Mouse (Mus musculus): ENCODE results near the gene Tdo2. TPM values are rescaled to one million over a fixed set of nuclear protein-coding genes. Genes with fewer than 3 reads are reported as not detected.

Tdo2 gene
- polyA plus RNA-seq, 1 experiment from 2014 or later: 0.10 TPM

GRCm38 (mm10) chr3:81981990-81982389, 6.0 kb upstream of the Tdo2 start, which contains the start of gene Asic5:
Gene Asic5 (plus strand): TSS chr3:81982290.
- no peak for ATAC-seq (ENCODE audit: low FRiP score)
- Histone ChIP-seq H3K9ac (no peak within 1 kb of the TSS), H3K27ac (no peak within 1 kb of the TSS), H3K9me3 (no peaks in the 10 kb centered on the region), H3K4me1 (no peaks in the 10 kb centered on the region), H3K4me3 (replicated peaks) (no peak within 1 kb of the TSS), H3K36me3 (replicated peaks) (no peaks in the 10 kb centered on the region), H3K27me3 (no peaks in the 10 kb centered on the region), H3K4me2 (no peak within 1 kb of the TSS)
- WGBS: 94% methylated on average over 5 of the region's 5 CpGs

GRCm38 (mm10) chr3:81981576-81981975, 5.6 kb upstream of the Tdo2 start:
- no peaks in the 10 kb centered on the region for H3K27me3 ChIP-seq
- no peak overlapping the region for H3K4me3 ChIP-seq (replicated peaks)
- no peaks in the 10 kb centered on the region for H3K4me1 ChIP-seq
- 90% methylated on average over 5 of the region's 5 CpGs for WGBS
- no peak for ATAC-seq (ENCODE audit: low FRiP score)
- no peak overlapping the region for H3K4me2 ChIP-seq
- H3K27ac ChIP-seq: no peak overlapping the region
- no peak overlapping the region for H3K9ac ChIP-seq
- no peaks in the 10 kb centered on the region for H3K36me3 ChIP-seq (replicated peaks)
- H3K9me3 ChIP-seq: no peaks in the 10 kb centered on the region

- H3K36me3 ChIP-seq (replicated peaks): no peaks in the 10 kb centered on the region
- no peak overlapping the region for H3K4me2 ChIP-seq
- H3K27ac ChIP-seq: no peak overlapping the region
- H3K4me3 ChIP-seq (replicated peaks): no peak overlapping the region
- ATAC-seq (ENCODE audit: low FRiP score): no peak
- WGBS: 88% methylated on average over 4 of the region's 4 CpGs
- no peak overlapping the region for H3K9ac ChIP-seq
- H3K27me3 ChIP-seq: no peaks in the 10 kb centered on the region
- H3K4me1 ChIP-seq: no peaks in the 10 kb centered on the region
- H3K9me3 ChIP-seq: no peaks in the 10 kb centered on the region
Observed at GRCm38 (mm10) chr3:81975607-81976006, 395 bp downstream of the Tdo2 start.

- no peak for ATAC-seq (ENCODE audit: low FRiP score)
- Histone ChIP-seq H3K4me2 (no peak overlapping the region), H3K4me3 (replicated peaks) (no peak overlapping the region), H3K4me1 (no peaks in the 10 kb centered on the region), H3K27me3 (no peaks in the 10 kb centered on the region), H3K9me3 (no peaks in the 10 kb centered on the region), H3K27ac (no peak overlapping the region), H3K36me3 (replicated peaks) (no peaks in the 10 kb centered on the region), H3K9ac (no peak overlapping the region)
- 71% methylated on average over 3 of the region's 3 CpGs for WGBS
Observed at GRCm38 (mm10) chr3:81964596-81964995, 11.4 kb downstream of the Tdo2 start.

GRCm38 (mm10) chr3:81963768-81964167, 12.2 kb downstream of the Tdo2 start:
- Histone ChIP-seq H3K9ac (no peak overlapping the region), H3K4me3 (replicated peaks) (no peak overlapping the region), H3K36me3 (replicated peaks) (no peaks in the 10 kb centered on the region), H3K9me3 (no peaks in the 10 kb centered on the region), H3K27me3 (no peaks in the 10 kb centered on the region), H3K4me1 (no peaks in the 10 kb centered on the region), H3K27ac (no peak overlapping the region), H3K4me2 (no peak overlapping the region)
- WGBS: 89% methylated on average over 5 of the region's 5 CpGs
- no peak for ATAC-seq (ENCODE audit: low FRiP score)

GRCm38 (mm10) chr3:81961336-81961735, 14.7 kb downstream of the Tdo2 start:
- H3K9ac ChIP-seq: no peak overlapping the region
- H3K9me3 ChIP-seq: no peaks in the 10 kb centered on the region
- no peaks in the 10 kb centered on the region for H3K4me1 ChIP-seq
- no peaks in the 10 kb centered on the region for H3K36me3 ChIP-seq (replicated peaks)
- no peak overlapping the region for H3K4me3 ChIP-seq (replicated peaks)
- no peak overlapping the region for H3K27ac ChIP-seq
- H3K4me2 ChIP-seq: no peak overlapping the region
- ATAC-seq (ENCODE audit: low FRiP score): no peak
- H3K27me3 ChIP-seq: no peaks in the 10 kb centered on the region
- WGBS: 87% methylated on average over 5 of the region's 5 CpGs

GRCm38 (mm10) chr3:81957484-81957883, 18.5 kb downstream of the Tdo2 start:
- no peak overlapping the region for H3K27ac ChIP-seq
- 89% methylated on average over 5 of the region's 5 CpGs for WGBS
- no peak for ATAC-seq (ENCODE audit: low FRiP score)

GRCm38 (mm10) chr3:81951785-81952184, 24.2 kb downstream of the Tdo2 start:
- H3K4me1 ChIP-seq: no peaks in the 10 kb centered on the region

More at GRCm38 (mm10) chr3:81957484-81957883, 18.5 kb downstream of the Tdo2 start:
- no peak overlapping the region for H3K4me3 ChIP-seq (replicated peaks)
- H3K27me3 ChIP-seq: no peaks in the 10 kb centered on the region
- no peaks in the 10 kb centered on the region for H3K9me3 ChIP-seq
- H3K4me1 ChIP-seq: no peaks in the 10 kb centered on the region
- no peak overlapping the region for H3K4me2 ChIP-seq
- H3K36me3 ChIP-seq (replicated peaks): no peaks in the 10 kb centered on the region
- H3K9ac ChIP-seq: no peak overlapping the region

GRCm38 (mm10) chr3:81949048-81949447, 27.0 kb downstream of the Tdo2 start:
- Histone ChIP-seq H3K4me1 (no peaks in the 10 kb centered on the region), H3K27me3 (no peaks in the 10 kb centered on the region), H3K9ac (no peak overlapping the region), H3K36me3 (replicated peaks) (no peaks in the 10 kb centered on the region), H3K4me2 (no peak overlapping the region), H3K27ac (no peak overlapping the region), H3K9me3 (no peaks in the 10 kb centered on the region), H3K4me3 (replicated peaks) (no peak overlapping the region)
- ATAC-seq (ENCODE audit: low FRiP score): no peak
- 88% methylated on average over 1 of the region's 1 CpGs for WGBS

More at GRCm38 (mm10) chr3:81951785-81952184, 24.2 kb downstream of the Tdo2 start:
- Histone ChIP-seq H3K27me3 (no peaks in the 10 kb centered on the region), H3K27ac (no peak overlapping the region), H3K36me3 (replicated peaks) (no peaks in the 10 kb centered on the region), H3K4me2 (no peak overlapping the region), H3K4me3 (replicated peaks) (no peak overlapping the region), H3K9me3 (no peaks in the 10 kb centered on the region), H3K9ac (no peak overlapping the region)
- no peak for ATAC-seq (ENCODE audit: low FRiP score)
- 88% methylated on average over 2 of the region's 2 CpGs for WGBS

GRCm38 (mm10) chr3:81944851-81945393, 31.1 kb downstream of the Tdo2 start:
- Histone ChIP-seq H3K9ac (no peak overlapping the region), H3K27ac (no peak overlapping the region), H3K4me2 (no peak overlapping the region), H3K4me1 (no peaks in the 10 kb centered on the region), H3K9me3 (no peaks in the 10 kb centered on the region), H3K27me3 (no peaks in the 10 kb centered on the region), H3K36me3 (replicated peaks) (no peaks in the 10 kb centered on the region), H3K4me3 (replicated peaks) (no peak overlapping the region)
- 90% methylated on average over 7 of the region's 7 CpGs for WGBS
- no peak for ATAC-seq (ENCODE audit: low FRiP score)

GRCm38 (mm10) chr3:81943097-81943496, 32.9 kb downstream of the Tdo2 start:
- Histone ChIP-seq H3K27me3 (no peaks in the 10 kb centered on the region), H3K36me3 (replicated peaks) (no peaks in the 10 kb centered on the region), H3K9ac (no peak overlapping the region), H3K4me3 (replicated peaks) (no peak overlapping the region), H3K4me2 (no peak overlapping the region), H3K4me1 (no peaks in the 10 kb centered on the region), H3K27ac (no peak overlapping the region), H3K9me3 (no peaks in the 10 kb centered on the region)
- ATAC-seq (ENCODE audit: low FRiP score): no peak
- WGBS: 94% methylated on average over 3 of the region's 3 CpGs

- Histone ChIP-seq H3K27me3 (no peaks in the 10 kb centered on the region), H3K36me3 (replicated peaks) (no peaks in the 10 kb centered on the region), H3K9me3 (no peaks in the 10 kb centered on the region), H3K4me3 (replicated peaks) (no peak overlapping the region), H3K4me2 (no peak overlapping the region), H3K4me1 (no peaks in the 10 kb centered on the region), H3K27ac (no peak overlapping the region), H3K9ac (no peak overlapping the region)
- no peak for ATAC-seq (ENCODE audit: low FRiP score)
- 83% methylated on average over 3 of the region's 3 CpGs for WGBS
Observed at GRCm38 (mm10) chr3:81942341-81942740, 33.7 kb downstream of the Tdo2 start.

- H3K9me3 ChIP-seq: no peaks in the 10 kb centered on the region
- no peak for ATAC-seq (ENCODE audit: low FRiP score)
- no peak overlapping the region for H3K27ac ChIP-seq
- no peak overlapping the region for H3K4me2 ChIP-seq
- no peaks in the 10 kb centered on the region for H3K27me3 ChIP-seq
- H3K4me3 ChIP-seq (replicated peaks): no peak overlapping the region
- 87% methylated on average over 3 of the region's 3 CpGs for WGBS
- H3K4me1 ChIP-seq: no peaks in the 10 kb centered on the region
- no peaks in the 10 kb centered on the region for H3K36me3 ChIP-seq (replicated peaks)
- H3K9ac ChIP-seq: no peak overlapping the region
Observed at GRCm38 (mm10) chr3:81938924-81939323, 37.1 kb downstream of the Tdo2 start.

All from forebrain, embryonic 12.5 days (tissue).